Mouse (Mus musculus) heart, adult 11 months (tissue): Measurements from ENCODE around the gene Gmpr2.

Source experiments
- DNase-seq: peaks from one replicate; pipeline ENCODE4 v3.0.0; 2022

Gene Gmpr2

GRCm38 (mm10) chr14:55726261-55726660 lies 54.5 kb downstream of the Gmpr2 start:
- DNase-seq: no peak

GRCm38 (mm10) chr14:55727889-55728685 lies 56.3 kb downstream of the Gmpr2 start:
- DNase-seq: no peak
